Mouse (Mus musculus) embryonic facial prominence, embryonic 13.5 days (tissue): Measurements from ENCODE around the gene Abhd12. TPM values are rescaled to one million over a fixed set of nuclear protein-coding genes. Genes with fewer than 3 reads are reported as not detected.

ENCODE experiments used
- ATAC-seq: fragments of 200-750 bp; cut with Nextera tagmentation; 2 replicates; pipeline ENCODE4 v1.8.0; 2017; ENCODE audit warnings: low read depth; ENCODE audit not compliant: insufficient number of reproducible peaks, insufficient read depth, low FRiP score, low TSS enrichment
- H3K27ac ChIP-seq: fragments of 300-500 bp; sonication (generic); 2 replicates; pipeline ENCODE4 v1.5.1; 2015; ENCODE audit warnings: moderate library complexity, mild to moderate bottlenecking, inconsistent platforms
- H3K27me3 ChIP-seq: fragments of 300-500 bp; sonication (generic); 2 replicates; pipeline ENCODE4 v1.6.1; 2015; ENCODE audit warnings: mild to moderate bottlenecking, inconsistent platforms
- H3K36me3 ChIP-seq: fragments of 300-500 bp; sonication (generic); 2 replicates; pipeline ENCODE4 v1.6.1; 2015; ENCODE audit warnings: mild to moderate bottlenecking, inconsistent platforms
- H3K4me1 ChIP-seq: fragments of 300-500 bp; sonication (generic); 2 replicates; pipeline ENCODE4 v1.6.1; 2015; ENCODE audit warnings: inconsistent platforms
- H3K4me2 ChIP-seq: fragments of 300-500 bp; sonication (generic); 2 replicates; pipeline ENCODE4 v1.6.1; 2015; ENCODE audit warnings: moderate library complexity, mild to moderate bottlenecking, inconsistent platforms
- H3K4me3 ChIP-seq: fragments of 300-500 bp; sonication (generic); 2 replicates; pipeline ENCODE4 v1.5.1; 2015; ENCODE audit warnings: mild to moderate bottlenecking, inconsistent platforms
- H3K9ac ChIP-seq: fragments of 300-500 bp; sonication (generic); 2 replicates; pipeline ENCODE4 v1.6.1; 2015; ENCODE audit warnings: mild to moderate bottlenecking, inconsistent platforms
- H3K9me3 ChIP-seq: fragments of 300-500 bp; sonication (generic); 2 replicates; pipeline ENCODE4 v1.6.1; 2016; ENCODE audit warnings: inconsistent platforms
- WGBS: fragments of 180-500 bp; shearing (Covaris S2); methylation state at CpG from one replicate; pipeline ENCODE4 v1.1.7; 2015; ENCODE audit warnings: mixed read lengths; 5-methylcytosine and 5-hydroxymethylcytosine counted together
- polyA plus RNA-seq: library from polyadenylated mRNA; unstranded; fragments of >200 nt; fragmentation: Nextera tagmentation; extraction: Ambion mirVana; gene quantifications from 2 replicates; pipeline ENCODE4 v1.2.1, GENCODE M21; 2015

Gene Abhd12
- polyA plus RNA-seq, 1 experiment from 2014 or later: 69.5 TPM

DNA sequence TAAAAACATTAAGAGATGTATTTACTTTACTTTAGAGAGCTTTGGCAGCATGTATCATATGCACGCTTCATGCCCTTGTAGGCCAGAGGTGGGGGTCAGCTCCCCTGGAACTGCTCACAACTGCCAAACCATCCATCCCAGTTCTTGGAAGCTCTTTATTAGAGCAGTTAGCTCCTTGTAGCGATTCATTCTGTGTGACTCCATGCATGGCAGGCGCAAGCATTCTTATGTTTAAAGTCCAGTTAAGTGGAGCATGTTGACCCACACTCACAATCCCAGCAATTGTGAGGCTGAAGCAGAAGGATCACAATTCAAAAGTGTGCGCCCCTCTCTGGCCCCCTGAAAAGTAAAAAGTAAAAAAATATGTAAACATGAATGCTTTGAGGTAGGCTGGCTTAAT lies 27.0 kb downstream of the Abhd12 start:
- Histone ChIP-seq H3K27ac (no peak overlapping the region), H3K27me3 (no peaks in the 10 kb centered on the region), H3K4me1 (no peaks in the 10 kb centered on the region), H3K9me3 (no peaks in the 10 kb centered on the region), H3K36me3 (no peaks in the 10 kb centered on the region; the same call in 1 of the 2 replicates), H3K9ac (no peak overlapping the region), H3K4me2 (no peak overlapping the region), H3K4me3 (no peak overlapping the region)
- ATAC-seq: no peak
- 91% methylated on average over 4 of the region's 4 CpGs for WGBS

DNA sequence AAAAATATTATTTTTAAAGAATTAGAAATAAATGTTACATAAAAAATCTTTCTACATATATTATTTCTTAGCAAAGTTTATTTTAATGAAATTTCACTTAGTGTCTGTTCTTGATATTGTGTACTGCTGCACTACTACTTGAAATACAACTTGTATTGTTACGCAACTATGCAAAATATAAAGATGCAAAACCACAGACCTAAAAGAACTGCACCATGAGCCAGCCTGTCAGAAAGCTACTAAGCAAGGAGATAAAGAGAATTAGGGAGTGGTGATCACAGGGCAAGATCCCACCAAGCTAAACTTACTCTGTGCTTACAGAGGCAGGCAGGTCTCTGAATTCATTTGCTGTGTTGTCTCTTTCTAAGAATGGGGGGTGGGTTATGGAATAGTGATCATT lies 29.3 kb downstream of the Abhd12 start:
- Histone ChIP-seq H3K27me3 (no peaks in the 10 kb centered on the region), H3K4me2 (no peak overlapping the region), H3K9me3 (no peaks in the 10 kb centered on the region), H3K4me1 (no peaks in the 10 kb centered on the region), H3K27ac (no peak overlapping the region), H3K36me3 (no peaks in the 10 kb centered on the region; the same call in 1 of the 2 replicates), H3K9ac (no peak overlapping the region), H3K4me3 (no peak overlapping the region)
- WGBS: 95% methylated on average over 1 of the region's 1 CpGs
- ATAC-seq: no peak

DNA sequence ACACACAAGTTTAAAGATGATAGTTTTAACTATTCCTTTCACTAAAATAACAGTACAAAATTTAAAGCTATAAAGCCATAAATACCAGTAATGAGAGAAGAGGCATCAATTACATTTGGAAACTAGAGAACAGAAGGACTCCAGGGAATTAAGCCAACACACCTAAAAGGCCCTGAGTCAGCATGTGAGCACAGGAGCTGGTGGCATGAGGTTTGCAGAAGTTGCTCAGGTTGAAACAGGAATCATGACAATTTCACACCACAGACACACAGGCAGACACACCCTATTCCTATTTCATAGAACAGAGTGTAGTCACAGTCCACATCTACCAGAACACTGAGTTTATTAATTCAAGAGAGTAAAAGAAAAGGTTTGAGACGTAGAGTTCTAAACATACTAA lies 30.0 kb downstream of the Abhd12 start:
- no peak overlapping the region for H3K27ac ChIP-seq
- H3K9me3 ChIP-seq: no peaks in the 10 kb centered on the region
- no peaks in the 10 kb centered on the region for H3K4me1 ChIP-seq
- H3K36me3 ChIP-seq: no peaks in the 10 kb centered on the region; the same call in 1 of the 2 replicates
- no peaks in the 10 kb centered on the region for H3K27me3 ChIP-seq
- no peak overlapping the region for H3K9ac ChIP-seq
- no peak overlapping the region for H3K4me3 ChIP-seq
- ATAC-seq: no peak
- no peak overlapping the region for H3K4me2 ChIP-seq
- WGBS: 83% methylated on average over 1 of the region's 1 CpGs

DNA sequence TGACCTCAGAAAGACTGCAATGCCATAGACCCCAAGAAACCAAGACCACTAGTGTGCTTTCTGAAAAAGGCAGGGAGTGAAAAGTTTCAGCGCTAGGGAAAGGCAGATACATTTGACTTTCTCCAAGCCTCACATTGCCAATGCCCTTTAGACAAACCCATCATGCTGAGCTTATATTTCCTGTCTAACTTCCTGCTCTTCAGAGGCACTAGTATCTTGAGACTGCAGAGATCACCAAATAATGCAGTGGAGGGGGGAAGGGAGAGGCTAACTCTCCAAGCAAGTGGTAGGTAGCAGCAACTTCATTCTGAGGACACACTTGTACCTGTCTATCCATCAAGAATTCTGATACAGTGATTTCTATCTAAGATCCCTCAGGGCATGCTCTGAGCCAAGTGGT lies 35.1 kb downstream of the Abhd12 start:
- Histone ChIP-seq H3K36me3 (no peaks in the 10 kb centered on the region), H3K27ac (no peak overlapping the region), H3K4me2 (no peak overlapping the region), H3K4me1 (no peaks in the 10 kb centered on the region), H3K4me3 (no peak overlapping the region), H3K9me3 (no peaks in the 10 kb centered on the region), H3K9ac (no peak overlapping the region), H3K27me3 (no peaks in the 10 kb centered on the region)
- no peak for ATAC-seq
- 95% methylated on average over 1 of the region's 1 CpGs for WGBS

DNA sequence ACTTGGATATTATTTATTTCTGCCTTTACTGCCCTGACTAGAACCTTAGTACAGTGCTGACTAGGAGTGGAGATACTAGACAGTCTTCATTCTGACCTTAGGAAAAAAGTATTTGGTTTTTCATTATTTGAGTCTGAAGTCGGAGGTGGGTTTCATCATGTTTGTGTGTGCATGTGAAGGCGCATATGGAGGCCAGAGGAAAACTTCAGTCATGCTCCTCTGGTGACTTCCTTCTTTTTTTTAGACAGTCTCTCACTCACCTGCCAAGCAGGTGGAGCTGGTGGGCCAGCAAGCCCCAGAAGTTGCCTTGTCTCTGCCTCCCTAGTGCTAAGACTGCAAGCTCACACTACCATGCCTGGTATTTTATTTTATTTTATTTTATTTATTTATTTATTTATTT lies 37.5 kb downstream of the Abhd12 start:
- Histone ChIP-seq H3K27me3 (no peaks in the 10 kb centered on the region), H3K9me3 (no peaks in the 10 kb centered on the region), H3K4me2 (no peak overlapping the region), H3K4me1 (no peaks in the 10 kb centered on the region), H3K27ac (no peak overlapping the region), H3K36me3 (no peaks in the 10 kb centered on the region), H3K4me3 (no peak overlapping the region), H3K9ac (no peak overlapping the region)
- 97% methylated on average over 2 of the region's 2 CpGs for WGBS
- no peak for ATAC-seq

DNA sequence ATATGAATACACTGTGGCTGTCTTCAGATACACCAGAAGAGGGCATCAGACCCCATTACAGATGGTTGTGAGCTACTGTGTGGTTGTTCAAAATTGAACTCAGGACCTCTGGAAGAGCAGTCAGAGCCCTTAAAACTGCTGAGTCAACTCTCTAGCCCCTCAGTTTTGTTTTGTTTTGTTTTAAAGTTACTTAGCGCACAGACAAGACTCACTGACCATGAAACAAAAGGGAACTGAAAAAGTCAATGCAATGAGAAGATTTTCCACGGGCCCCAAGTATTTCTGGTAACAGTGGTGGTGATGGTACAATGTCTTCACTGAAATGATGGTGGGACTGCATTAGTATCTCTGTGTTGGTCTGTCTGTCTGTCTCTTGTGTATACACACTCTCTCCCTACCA lies 43.4 kb downstream of the Abhd12 start:
- no peaks in the 10 kb centered on the region for H3K36me3 ChIP-seq
- ATAC-seq: no peak
- H3K4me3 ChIP-seq: no peak overlapping the region
- H3K27ac ChIP-seq: no peak overlapping the region
- H3K9ac ChIP-seq: no peak overlapping the region
- H3K4me2 ChIP-seq: no peak overlapping the region
- H3K27me3 ChIP-seq: no peaks in the 10 kb centered on the region
- 89% methylated on average over 2 of the region's 2 CpGs for WGBS
- no peaks in the 10 kb centered on the region for H3K9me3 ChIP-seq
- no peaks in the 10 kb centered on the region for H3K4me1 ChIP-seq

DNA sequence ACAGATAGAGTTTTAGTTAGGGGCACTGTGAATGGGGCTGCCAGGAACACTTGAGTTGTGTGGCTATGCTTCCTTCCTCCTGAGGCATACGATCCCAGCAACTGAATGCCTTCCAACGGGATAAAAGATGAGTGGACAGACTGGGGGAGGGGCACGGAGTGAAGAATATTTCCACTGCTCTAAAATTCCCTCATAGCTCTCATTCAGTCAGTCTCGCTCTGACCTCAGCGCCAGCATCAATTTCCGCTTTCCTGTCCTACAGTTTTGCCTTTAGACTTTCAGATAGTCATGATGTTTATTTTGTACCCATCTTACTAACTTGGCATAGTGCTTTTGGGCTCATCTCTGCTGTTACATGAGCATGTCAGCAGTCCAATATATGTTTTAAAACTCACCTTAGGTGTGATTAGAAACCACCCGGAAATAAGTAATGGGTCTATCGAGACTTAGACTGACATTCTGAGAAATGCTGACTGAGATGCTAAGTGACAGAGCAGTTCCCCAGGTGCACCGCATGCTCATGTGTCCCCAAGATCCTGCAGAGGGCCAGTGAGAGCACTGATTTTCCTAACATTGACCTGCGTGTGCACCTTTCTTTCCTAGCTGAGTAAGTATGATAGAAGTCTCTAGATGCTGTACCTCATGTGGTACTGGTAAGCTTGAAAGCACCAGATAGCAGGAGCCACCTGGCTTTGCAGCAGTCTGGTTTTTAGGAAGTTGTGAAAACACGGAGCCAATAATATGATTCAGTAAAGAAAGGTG lies 44.7 kb downstream of the Abhd12 start:
- no peak for ATAC-seq
- Histone ChIP-seq H3K36me3 (0 out of 2 replicates have a peak, but pooled peaks cover 3% of the 10 kb centered on the region), H3K27ac (no peak overlapping the region), H3K27me3 (no peaks in the 10 kb centered on the region), H3K4me3 (no peak overlapping the region), H3K9ac (no peak overlapping the region), H3K4me1 (no peaks in the 10 kb centered on the region), H3K9me3 (no peaks in the 10 kb centered on the region), H3K4me2 (no peak overlapping the region)
- WGBS: 75% methylated on average over 11 of the region's 11 CpGs

DNA sequence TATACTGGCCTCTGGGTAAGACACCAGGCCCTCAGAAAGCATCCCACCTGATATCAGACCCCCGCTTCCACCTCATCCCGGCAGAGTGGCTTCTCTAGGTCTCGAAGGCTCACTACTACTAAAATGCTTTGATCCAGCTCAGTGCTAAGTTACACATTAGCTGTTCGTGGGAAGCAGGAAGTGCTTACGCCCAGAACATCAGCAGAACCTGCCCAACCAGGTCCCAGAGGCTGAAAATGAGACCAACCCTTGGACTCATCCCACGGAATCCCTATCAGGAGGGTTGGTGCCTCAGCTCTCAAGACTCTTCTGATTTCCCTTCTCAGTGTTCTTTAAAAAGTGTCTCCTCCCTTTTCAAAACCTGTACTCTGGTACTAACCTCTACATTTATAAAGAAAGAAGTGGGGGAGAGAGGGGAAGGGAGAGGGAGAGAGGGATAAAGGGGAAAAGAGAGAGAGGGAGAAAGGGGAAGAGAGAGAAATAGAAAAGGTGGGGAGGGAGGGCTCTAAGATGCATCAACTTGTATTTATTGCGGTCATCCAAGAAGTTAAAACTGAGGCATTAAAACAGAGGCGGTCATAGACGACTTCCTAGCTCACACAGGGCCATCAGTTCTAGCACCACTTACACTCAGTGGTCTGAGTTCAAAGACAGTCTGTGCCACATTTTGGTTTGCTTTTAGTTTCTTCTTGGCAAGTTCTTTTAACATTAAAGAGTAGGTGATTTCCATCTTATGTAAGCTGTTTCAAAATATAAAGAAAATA lies 45.6 kb downstream of the Abhd12 start:
- Histone ChIP-seq H3K36me3 (0 out of 2 replicates have a peak, but pooled peaks cover 3% of the 10 kb centered on the region), H3K9ac (no peak overlapping the region), H3K4me1 (no peaks in the 10 kb centered on the region), H3K27ac (no peak overlapping the region; the same call in 1 of the 2 replicates), H3K4me3 (no peak overlapping the region), H3K4me2 (no peak overlapping the region), H3K9me3 (no peaks in the 10 kb centered on the region), H3K27me3 (no peaks in the 10 kb centered on the region)
- no peak for ATAC-seq
- WGBS: 85% methylated on average over 9 of the region's 9 CpGs

DNA sequence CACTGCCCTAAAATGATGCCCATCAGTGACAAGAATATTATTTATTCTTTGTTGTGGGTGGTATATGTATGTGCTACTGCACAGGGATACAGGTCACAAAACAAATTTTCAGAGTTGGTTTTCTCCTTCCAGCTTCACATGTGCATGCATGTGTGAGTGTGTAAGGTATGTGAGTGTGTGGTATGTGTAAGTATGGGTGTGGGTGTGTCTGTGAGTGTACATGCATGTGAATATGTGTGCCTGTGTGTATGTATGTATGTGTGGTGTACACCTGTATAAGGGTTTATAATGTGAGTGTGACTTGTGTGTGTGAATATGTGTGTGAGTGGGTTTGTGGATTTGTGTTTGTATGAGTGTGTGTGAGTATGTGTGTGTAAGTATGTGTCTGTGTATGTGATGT lies 49.4 kb downstream of the Abhd12 start:
- no peak for ATAC-seq
- H3K36me3 ChIP-seq: 0 out of 2 replicates have a peak, but pooled peaks cover 3% of the 10 kb centered on the region
- H3K4me1 ChIP-seq: no peaks in the 10 kb centered on the region
- H3K4me3 ChIP-seq: no peak overlapping the region
- H3K4me2 ChIP-seq: no peak overlapping the region
- H3K27ac ChIP-seq: no peak overlapping the region
- H3K27me3 ChIP-seq: no peaks in the 10 kb centered on the region
- H3K9ac ChIP-seq: no peak overlapping the region
- H3K9me3 ChIP-seq: no peaks in the 10 kb centered on the region

DNA sequence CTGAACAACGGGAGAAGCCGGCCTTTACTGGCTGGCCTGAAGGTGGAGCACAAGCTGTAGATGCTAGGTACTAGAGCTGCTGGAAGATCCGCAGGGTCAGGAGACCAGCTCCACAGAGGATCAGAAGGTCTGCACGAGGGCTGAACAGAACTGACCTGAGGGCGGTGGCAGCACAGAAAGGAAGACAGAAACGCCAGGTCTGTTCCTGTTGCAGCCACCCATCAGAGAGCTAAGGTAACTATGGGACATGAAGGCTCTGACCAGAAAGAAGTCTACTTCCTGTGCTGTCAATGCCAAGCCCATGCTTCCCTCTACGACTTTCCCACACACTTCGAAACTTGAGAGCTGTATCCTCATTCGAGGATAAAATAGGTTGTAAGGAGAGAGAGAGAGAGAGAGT lies 53.3 kb downstream of the Abhd12 start:
- no peak overlapping the region for H3K27ac ChIP-seq
- H3K9ac ChIP-seq: no peak overlapping the region
- ATAC-seq: no peak
- H3K4me1 ChIP-seq: no peaks in the 10 kb centered on the region
- 69% methylated on average over 9 of the region's 9 CpGs for WGBS
- H3K4me3 ChIP-seq: no peak overlapping the region
- H3K36me3 ChIP-seq: 0 out of 2 replicates have a peak, but pooled peaks cover 6% of the 10 kb centered on the region
- H3K4me2 ChIP-seq: no peak overlapping the region
- no peaks in the 10 kb centered on the region for H3K9me3 ChIP-seq
- H3K27me3 ChIP-seq: no peaks in the 10 kb centered on the region

DNA sequence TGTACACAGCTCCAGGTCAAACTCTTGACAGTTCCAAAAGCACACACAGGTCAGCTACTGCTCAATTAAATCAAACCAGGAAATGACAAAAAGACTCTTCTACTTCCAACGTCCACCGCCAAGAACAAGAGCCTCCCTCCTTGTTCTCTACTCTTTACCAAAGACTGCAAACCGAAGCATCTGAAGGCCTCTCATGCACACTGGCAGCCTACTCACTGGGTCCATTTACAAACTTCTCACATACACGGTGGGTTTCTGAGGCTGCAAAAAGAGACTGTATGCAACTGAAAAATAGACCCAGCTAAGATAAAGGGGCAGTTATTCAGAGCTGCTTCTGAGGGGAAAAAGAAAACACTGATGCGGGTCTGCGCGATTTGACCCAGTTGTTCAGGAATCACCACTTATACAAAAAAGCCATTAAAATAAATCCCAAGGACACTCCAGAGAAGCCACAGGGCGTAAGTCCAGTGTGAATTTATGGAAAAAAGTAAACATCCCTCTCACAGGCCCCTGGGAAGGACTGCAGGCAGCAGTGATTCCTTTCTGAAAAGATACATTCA lies 57.0 kb downstream of the Abhd12 start:
- Histone ChIP-seq H3K27ac (no peak overlapping the region), H3K9me3 (no peaks in the 10 kb centered on the region), H3K9ac (no peak overlapping the region), H3K4me3 (no peak overlapping the region), H3K27me3 (no peaks in the 10 kb centered on the region), H3K4me2 (no peak overlapping the region), H3K4me1 (no peaks in the 10 kb centered on the region), H3K36me3 (0 out of 2 replicates have a peak, but pooled peaks cover 11% of the 10 kb centered on the region)
- WGBS: 85% methylated on average over 8 of the region's 8 CpGs
- no peak for ATAC-seq

DNA sequence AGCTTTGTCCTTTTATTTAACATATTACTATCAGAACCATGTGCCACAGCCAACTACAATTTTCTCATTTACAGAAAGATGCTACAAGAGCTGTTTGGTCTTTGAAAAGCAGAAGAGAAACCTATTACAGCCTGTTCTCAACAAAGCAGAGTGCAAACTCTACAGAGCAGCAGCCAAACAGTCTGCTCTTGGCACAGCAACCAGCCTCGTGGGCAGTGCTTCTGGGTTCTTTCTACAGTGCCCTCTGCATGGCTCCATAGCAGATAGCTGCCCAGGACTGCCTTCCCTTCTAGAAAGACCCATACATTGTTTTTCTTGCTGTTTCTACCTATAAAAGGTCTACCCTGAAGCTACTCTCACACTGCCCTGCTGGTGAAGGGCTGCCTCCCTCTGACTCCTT lies 59.7 kb downstream of the Abhd12 start:
- no peak overlapping the region for H3K9ac ChIP-seq
- H3K9me3 ChIP-seq: no peaks in the 10 kb centered on the region
- no peak overlapping the region for H3K27ac ChIP-seq
- no peak overlapping the region for H3K4me2 ChIP-seq
- H3K4me3 ChIP-seq: no peak overlapping the region
- H3K4me1 ChIP-seq: no peaks in the 10 kb centered on the region
- no peak for ATAC-seq
- H3K27me3 ChIP-seq: no peaks in the 10 kb centered on the region
- WGBS: 72% methylated on average over 1 of the region's 1 CpGs
- peaks cover 23% of the 10 kb centered on the region for H3K36me3 ChIP-seq
